Mouse (Mus musculus) thymus, postnatal 36 days (tissue): ENCODE data around the gene Rec8.
A peak's percentile ranks its signal among the peaks of the same experiment; 100 is the strongest.

Experiments used
- DNase-seq, 2 experiments: peaks; one replicate each; pipeline ENCODE4 v3.0.0; 2022; ENCODE audit warnings: mixed read lengths in 2 of 2

The Rec8 gene

DNA sequence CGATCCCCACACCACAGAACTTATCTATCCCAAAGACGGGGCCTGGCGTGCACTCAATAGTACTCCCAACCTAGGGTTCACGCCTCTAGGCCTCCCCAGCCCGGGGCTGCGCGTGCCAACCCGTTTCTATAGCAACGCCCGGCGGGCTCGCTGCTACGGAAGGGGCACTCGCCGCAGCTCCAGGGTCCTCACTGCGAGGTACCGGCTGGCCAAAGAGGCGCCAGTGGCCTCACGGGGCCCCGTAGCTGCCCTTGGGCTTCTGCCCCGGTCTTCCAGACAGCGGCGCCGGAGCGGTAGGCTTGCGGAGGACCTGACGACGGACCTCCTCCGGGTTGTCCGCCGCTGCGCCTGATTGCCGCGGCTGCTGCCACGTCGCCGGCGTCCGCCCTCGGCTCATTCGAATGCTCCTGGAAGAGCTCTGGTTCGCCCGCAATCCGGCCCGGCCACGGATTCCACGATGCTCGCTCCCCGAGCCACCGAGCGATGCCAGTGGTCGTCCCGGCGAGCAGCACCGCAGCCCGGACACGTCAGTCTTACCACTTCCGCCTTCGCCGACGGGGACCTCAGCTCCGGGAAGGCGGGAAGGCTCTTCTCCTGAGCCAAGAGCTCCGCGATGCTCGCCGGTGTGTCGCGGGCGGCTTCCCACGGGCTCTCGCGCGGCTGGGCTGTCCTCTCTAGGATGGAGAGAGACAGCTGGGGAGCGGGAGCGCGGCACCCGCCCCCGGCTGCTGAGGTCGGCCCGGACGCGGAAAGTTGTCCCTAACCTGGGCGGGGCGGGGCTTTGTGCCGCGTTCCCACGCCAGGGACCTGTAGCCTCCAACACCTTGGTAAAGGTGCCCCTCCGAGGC lies 25.4 kb downstream of the Rec8 start, which contains the start of gene Tm9sf1:
Gene Tm9sf1 (minus strand): TSS at position 747 of the 848 bp plus-strand sequence.
- DNase-seq, result peak; percentile 81 to 86

DNA sequence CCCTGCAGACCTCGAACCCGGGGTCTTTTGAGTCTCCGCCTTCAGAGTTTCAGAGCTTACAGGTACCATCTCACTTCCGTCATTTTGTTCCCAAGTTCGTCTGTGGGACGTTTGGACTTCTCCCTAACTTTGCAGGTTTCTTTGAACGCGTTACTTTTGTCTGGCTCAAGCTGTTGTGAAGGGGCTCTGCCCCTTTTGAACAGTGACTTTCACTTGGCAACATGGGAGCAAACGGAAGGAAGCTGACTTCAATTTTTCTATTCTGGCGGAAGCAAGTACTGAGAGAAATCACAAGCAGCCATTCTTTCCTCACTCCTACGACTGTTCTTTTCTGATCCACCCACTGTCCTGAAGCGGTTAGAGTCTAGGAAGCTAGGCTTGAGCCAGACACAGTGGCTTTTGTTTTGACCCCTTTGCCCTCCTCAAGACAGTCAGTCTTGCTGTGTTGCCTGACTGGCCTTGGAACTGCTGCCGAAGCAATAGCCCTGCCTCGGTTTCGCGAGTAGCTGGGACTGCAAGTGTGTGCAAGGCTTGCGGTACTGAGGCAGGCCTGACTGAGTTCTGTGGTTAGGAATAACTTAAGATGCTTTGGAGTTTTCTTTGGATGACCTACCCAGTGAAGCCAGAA lies 26.5 kb downstream of the Rec8 start:
- peak in 1 of 2 experiments; percentile 35 for DNase-seq

DNA sequence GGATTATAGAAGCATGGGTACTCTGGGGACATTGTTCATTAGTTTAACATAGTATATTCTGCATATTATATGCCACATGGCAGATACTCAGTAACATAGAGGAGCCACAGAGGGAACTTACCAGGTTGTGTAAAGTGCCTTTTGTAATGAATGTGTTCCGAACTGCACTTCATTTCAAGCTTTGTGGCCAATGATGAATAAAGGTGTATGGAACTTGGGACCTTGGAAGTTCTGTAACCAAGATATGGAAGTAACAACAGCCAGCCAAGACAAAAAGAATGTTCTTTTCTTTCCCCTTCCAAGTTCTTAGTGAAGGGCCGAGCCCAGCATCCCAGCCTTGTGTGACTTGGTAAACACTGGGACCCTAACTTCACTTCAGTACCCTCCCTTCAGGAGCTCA lies 32.0 kb downstream of the Rec8 start, which contains the start of gene Tssk4:
Gene Tssk4 (plus strand): TSS at position 301 of the 400 bp plus-strand sequence.
- DNase-seq, result no peak

DNA sequence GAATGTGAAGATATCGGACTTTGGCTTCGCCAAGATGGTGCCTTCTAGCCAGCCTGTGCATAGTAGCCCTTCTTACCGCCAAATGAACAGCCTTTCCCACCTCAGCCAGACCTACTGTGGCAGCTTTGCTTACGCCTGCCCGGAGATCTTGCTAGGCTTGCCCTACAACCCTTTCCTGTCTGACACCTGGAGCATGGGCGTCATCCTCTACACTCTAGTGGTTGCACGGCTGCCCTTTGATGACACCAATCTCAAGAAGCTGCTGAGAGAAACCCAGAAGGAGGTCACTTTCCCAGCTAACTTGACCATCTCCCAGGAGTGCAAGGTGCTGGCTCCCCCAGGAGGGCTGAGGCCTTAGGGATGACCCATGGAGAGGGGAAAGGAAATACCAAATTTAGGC lies 33.7 kb downstream of the Rec8 start:
- DNase-seq, result peak; percentile 32 to 59

DNA sequence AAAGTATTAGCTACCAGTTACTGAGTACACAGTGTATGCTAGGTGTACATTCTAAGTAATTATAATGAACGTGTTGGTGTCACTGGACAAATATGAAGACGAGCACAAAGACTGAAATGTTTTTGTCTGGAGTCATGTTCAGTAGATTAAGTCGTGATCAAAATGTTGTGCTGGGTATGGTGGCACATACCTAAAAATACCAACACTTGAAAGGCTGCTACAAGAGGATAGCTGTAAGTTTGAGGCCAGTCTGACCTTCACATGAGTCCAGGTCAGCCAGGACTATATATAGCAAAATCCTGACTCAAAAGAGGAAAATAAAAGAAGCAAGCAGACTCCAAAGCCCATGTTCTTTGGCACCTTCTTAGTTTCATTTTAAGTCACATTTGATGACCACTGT lies 39.1 kb downstream of the Rec8 start:
- no peak for DNase-seq

DNA sequence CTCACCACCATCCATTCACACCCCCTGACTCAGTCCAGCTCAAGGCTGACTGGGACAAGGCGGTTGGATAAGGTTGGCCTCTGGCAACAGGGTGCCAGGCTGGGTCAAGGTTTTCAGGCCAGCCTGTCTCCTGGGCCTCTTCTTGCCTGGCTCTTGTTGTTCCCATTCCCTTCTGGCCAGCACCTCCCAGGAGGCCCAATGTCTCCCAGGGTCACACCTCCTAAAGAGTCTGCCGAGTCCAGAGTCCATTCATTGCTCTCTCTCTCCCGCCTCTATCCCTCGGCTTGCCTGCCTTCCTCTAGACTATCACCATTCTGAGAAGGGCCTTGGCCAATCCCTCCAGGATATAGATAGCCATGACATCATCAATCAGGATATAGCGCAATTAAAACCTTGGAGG lies 40.2 kb downstream of the Rec8 start:
- DNase-seq, result no peak

DNA sequence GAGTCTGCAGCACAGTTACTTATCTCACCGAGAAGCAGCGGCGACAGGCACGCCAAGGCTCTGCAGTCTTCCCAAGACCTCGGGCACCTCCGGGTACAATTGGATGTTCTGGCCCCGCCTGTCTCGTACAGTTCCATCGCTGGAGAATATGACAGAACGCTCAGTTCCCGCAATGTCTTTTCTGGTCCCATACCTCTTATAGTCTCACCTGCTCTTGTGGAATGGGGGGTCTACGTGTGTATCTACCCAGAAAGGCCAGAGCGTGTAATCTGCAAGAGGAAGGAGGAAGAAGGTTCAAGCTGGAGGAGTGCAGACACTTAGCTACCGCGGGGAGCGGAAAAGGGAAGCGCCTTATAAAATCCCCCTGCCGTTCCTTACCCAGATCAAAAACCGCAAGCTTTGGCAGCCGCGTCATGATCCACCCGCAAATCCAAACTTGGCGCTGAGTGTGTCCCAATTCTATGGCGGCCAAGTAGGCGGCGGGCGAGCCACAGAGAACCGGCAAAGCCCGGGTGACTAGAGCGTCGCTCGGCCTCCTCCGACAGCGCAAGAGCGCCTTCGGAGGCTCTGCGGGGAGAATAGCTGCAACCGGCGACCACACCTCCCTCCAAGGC lies 42.2 kb downstream of the Rec8 start, which contains the start of gene Mdp1:
Gene Mdp1 (minus strand): TSS at position 549 of the 614 bp plus-strand sequence.
- peak; percentile 73 to 78 for DNase-seq

DNA sequence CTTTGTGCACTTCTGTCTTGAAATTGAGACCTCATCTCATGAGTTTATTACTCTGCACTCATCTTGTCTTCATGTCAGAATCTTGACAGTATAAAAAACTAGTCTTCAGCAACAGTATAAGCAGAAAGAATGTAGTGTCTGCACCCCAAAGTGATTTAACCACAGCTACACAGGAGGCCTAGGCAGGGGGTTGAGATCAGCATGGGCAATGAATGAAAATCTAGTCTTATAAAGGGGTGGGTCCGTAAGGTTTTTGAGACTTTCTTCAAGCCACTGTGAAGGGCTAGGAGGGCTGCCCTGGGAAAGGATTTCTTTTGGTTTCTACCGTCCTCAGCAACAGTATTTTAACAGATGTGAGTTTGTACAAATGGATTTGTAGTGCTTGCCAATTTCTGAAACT lies 42.8 kb downstream of the Rec8 start:
- no peak for DNase-seq

DNA sequence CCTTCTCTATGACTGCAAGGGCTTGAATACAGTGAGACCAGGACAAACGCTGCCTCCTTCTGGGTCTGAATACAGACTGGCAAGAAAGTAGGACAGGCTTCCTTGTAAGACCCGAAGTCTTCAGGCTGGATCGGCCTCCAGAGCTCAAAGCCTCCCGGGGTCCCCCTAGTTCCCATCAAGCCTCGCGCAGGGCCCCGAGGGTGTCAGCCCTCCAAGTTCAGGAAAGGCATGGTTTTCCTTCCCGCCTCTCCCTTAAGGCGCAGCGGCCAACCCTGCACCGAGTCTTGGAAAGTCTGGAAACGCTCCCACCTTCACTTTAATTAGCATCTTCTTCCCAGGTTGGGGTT lies 53.6 kb downstream of the Rec8 start:
- no peak for DNase-seq

DNA sequence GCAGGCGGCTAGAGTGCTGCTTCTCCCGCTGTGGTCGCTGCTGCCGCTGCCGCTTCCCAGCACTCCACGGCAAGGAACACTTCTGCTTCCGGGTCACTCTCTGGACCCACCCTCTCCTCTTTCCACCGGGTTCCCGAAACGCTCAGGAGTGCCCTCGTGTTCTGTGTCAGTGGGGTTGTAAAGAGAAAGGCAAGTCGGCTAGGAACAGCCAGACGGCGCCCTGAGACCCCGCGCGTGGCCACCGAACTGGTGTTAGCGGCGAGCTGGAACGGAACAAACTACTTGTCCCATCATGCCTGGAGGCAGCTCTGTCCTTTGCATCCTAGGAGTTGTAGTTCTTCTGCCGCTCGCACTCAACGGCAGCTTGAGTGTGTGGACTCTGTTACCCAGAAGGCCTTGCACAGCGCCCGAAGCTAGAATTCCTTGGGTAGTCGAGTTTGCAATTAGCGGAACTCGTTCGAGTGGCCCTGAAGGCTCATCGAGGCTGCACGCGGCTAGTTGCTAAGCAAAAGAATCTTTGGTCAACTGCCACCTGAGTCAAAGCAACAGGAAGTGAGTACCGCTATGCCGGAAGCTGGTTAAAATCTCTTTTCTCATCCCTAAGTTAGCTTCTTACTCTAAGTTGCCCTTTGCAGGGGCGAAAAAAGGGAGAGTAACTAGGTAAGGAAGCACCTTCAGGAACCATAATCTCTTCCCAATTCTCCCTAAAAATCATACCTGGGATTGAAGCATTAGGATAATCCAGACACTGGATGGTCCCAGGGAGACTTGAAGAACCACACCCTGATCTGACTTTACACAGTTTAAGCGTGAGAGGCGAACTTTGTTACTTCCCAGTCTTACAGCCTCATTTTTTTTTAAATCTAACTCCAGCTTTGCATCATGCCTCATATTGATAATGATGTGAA lies 54.2 kb downstream of the Rec8 start, which contains the start of the genes Gmpr2 and Nedd8:
Gene Gmpr2 (plus strand): TSS at position 109 of the 908 bp plus-strand sequence.
Gene Nedd8 (minus strand): TSS at position 292 of the 908 bp plus-strand sequence.
- DNase-seq, result peak; percentile 86 to 88

DNA sequence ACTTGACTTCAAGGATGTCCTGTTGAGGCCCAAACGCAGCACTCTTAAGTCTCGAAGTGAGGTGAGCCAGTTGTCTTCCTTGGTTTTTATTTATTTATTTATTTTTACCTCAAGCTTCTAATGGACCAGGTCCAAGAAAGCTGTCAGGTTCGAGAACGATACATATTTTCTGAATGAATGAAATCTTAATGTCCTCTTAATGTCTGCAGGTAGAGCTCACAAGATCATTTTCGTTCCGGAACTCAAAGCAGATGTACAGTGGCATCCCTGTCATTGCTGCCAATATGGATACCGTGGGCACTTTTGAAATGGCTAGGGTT lies 54.9 kb downstream of the Rec8 start:
- no peak for DNase-seq
